Mouse (Mus musculus) midbrain, postnatal 0 days (tissue): ENCODE measurements around the gene Insrr. TPM values are rescaled to one million over a fixed set of nuclear protein-coding genes. Genes with fewer than 3 reads are reported as not detected.

ENCODE experiments used
- ATAC-seq: fragments of 200-750 bp; cut with Nextera tagmentation; 2 replicates; pipeline ENCODE4 v1.8.0; 2017; ENCODE audit warnings: moderate number of reproducible peaks, mild to moderate bottlenecking, moderate TSS enrichment, moderate library complexity; ENCODE audit not compliant: low FRiP score
- DNase-seq: peaks from one replicate; pipeline ENCODE4 v3.0.0-alpha.2; 2015; ENCODE audit warnings: low spot score
- H3K27ac ChIP-seq: fragments of 300-500 bp; sonication (generic); 2 replicates; pipeline ENCODE4 v1.5.1; 2014; ENCODE audit warnings: low read depth, mild to moderate bottlenecking, low read length, mixed read lengths
- H3K27me3 ChIP-seq: fragments of 300-500 bp; sonication (generic); 2 replicates; pipeline ENCODE4 v1.6.1; 2014; ENCODE audit warnings: low read length, control low read depth, mixed read lengths; ENCODE audit not compliant: insufficient read depth
- H3K36me3 ChIP-seq: fragments of 300-500 bp; sonication (generic); 2 replicates; pipeline ENCODE4 v1.6.1; 2014; ENCODE audit warnings: low read length, control low read depth, mixed read lengths; ENCODE audit not compliant: insufficient read depth
- H3K4me1 ChIP-seq: fragments of 300-500 bp; sonication (generic); 2 replicates; pipeline ENCODE4 v1.6.1; 2014; ENCODE audit warnings: mild to moderate bottlenecking, control low read depth, antibody characterized with exemption, low read length, mixed read lengths; ENCODE audit not compliant: insufficient read depth
- H3K4me2 ChIP-seq: fragments of 300-500 bp; sonication (generic); 2 replicates; pipeline ENCODE4 v1.6.1; 2014; ENCODE audit warnings: low read depth, mild to moderate bottlenecking, low read length, mixed read lengths; ENCODE audit not compliant: poor library complexity, severe bottlenecking
- H3K4me3 ChIP-seq: fragments of 300-500 bp; sonication (generic); 2 replicates; pipeline ENCODE4 v1.5.1; 2014; ENCODE audit warnings: low read depth, mild to moderate bottlenecking, low read length, moderate library complexity
- H3K9ac ChIP-seq: fragments of 300-500 bp; sonication (generic); replicated peaks from 2 replicates; pipeline ENCODE4 v1.6.1; 2014; ENCODE audit warnings: mild to moderate bottlenecking, low read length, moderate library complexity, mixed read lengths; ENCODE audit not compliant: poor library complexity, severe bottlenecking
- H3K9me3 ChIP-seq: fragments of 300-500 bp; sonication (generic); 2 replicates; pipeline ENCODE4 v1.6.1; 2016; ENCODE audit warnings: low read length, control low read depth
- CTCF ChIP-seq: IDR thresholded peaks from 2 replicates; pipeline ENCODE4 v1.5.1; 2016; ENCODE audit warnings: antibody characterized with exemption, mild to moderate bottlenecking
- WGBS: fragments of 180-500 bp; shearing (Covaris S2); extraction: QIAGEN DNeasy Blood & Tissue Kit; methylation state at CpG from one replicate; pipeline ENCODE4 v1.1.7; 2014; 5-methylcytosine and 5-hydroxymethylcytosine counted together
- polyA plus RNA-seq: library from polyadenylated mRNA; unstranded; fragments of >200 nt; fragmentation: Nextera tagmentation; extraction: Ambion mirVana; gene quantifications from 2 replicates; pipeline ENCODE4 v1.2.1, GENCODE M21; 2015
- total RNA-seq: library from RNA; depleted of rRNA; stranded (reverse); fragments of >200 nt; gene quantifications from 2 replicates; pipeline ENCODE4 v1.2.3, GENCODE M21; 2014

Insrr gene
- total and polyA plus RNA-seq, 2 experiments from 2014 or later: 0.16 to 0.25 TPM

GRCm38 (mm10) chr3:87768844-87769243 is 27.9 kb upstream of the Insrr start:
- 3% methylated on average over 35 of the region's 37 CpGs for WGBS
- Histone ChIP-seq H3K9ac (no peak overlapping the region), H3K9me3 (no peaks in the 10 kb centered on the region), H3K4me3 (peak overlapping the region; percentile 28), H3K4me2 (peak overlapping the region; percentile 34), H3K36me3 (no peaks in the 10 kb centered on the region), H3K27ac (no peak overlapping the region), H3K4me1 (no peaks in the 10 kb centered on the region), H3K27me3 (peaks cover 13% of the 10 kb centered on the region)
- peak; percentile 52; the same call in 1 of the 2 replicates for ATAC-seq
- TF ChIP-seq CTCF: peak; percentile 76
- DNase-seq: peak; percentile 41

- ATAC-seq (no peak), DNase-seq (no peak)
- TF ChIP-seq CTCF: no peak
- no peak overlapping the region for H3K4me3 ChIP-seq
- peaks cover 13% of the 10 kb centered on the region for H3K27me3 ChIP-seq
- H3K27ac ChIP-seq: no peak overlapping the region
- H3K9ac ChIP-seq: no peak overlapping the region
- H3K36me3 ChIP-seq: no peaks in the 10 kb centered on the region
- H3K9me3 ChIP-seq: no peaks in the 10 kb centered on the region
- WGBS: 91% methylated on average over 8 of the region's 8 CpGs
- no peak overlapping the region for H3K4me2 ChIP-seq
- no peaks in the 10 kb centered on the region for H3K4me1 ChIP-seq
Measured at GRCm38 (mm10) chr3:87769506-87769905, 27.2 kb upstream of the Insrr start.

- ATAC-seq: no peak
- WGBS: 2% methylated on average over 4 of the region's 4 CpGs
Measured at GRCm38 (mm10) chr3:87770280-87770679, 26.5 kb upstream of the Insrr start.

GRCm38 (mm10) chr3:87771088-87771487 is 25.7 kb upstream of the Insrr start:
- 49% methylated on average over 6 of the region's 6 CpGs for WGBS
- H3K4me1 ChIP-seq: no peaks in the 10 kb centered on the region
- no peaks in the 10 kb centered on the region for H3K9me3 ChIP-seq
- no peak for ATAC-seq
- TF ChIP-seq CTCF: no peak
- no peak overlapping the region for H3K4me2 ChIP-seq
- no peak for DNase-seq
- H3K36me3 ChIP-seq: no peaks in the 10 kb centered on the region
- no peak overlapping the region for H3K9ac ChIP-seq
- no peak overlapping the region for H3K27ac ChIP-seq
- H3K27me3 ChIP-seq: peaks cover 13% of the 10 kb centered on the region
- no peak overlapping the region for H3K4me3 ChIP-seq

More at GRCm38 (mm10) chr3:87770280-87770679, 26.5 kb upstream of the Insrr start:
- H3K36me3 ChIP-seq: no peaks in the 10 kb centered on the region
- H3K4me1 ChIP-seq: no peaks in the 10 kb centered on the region
- no peak overlapping the region for H3K4me2 ChIP-seq
- H3K27ac ChIP-seq: no peak overlapping the region
- H3K9ac ChIP-seq: no peak overlapping the region
- peak; percentile 95 for TF ChIP-seq CTCF
- no peaks in the 10 kb centered on the region for H3K9me3 ChIP-seq
- peaks cover 13% of the 10 kb centered on the region for H3K27me3 ChIP-seq
- DNase-seq: peak; percentile 71
- H3K4me3 ChIP-seq: no peak overlapping the region

- ATAC-seq (0 out of 2 replicates have a peak, but pooled peaks have one; percentile 15), DNase-seq (peak; percentile 36)
- Histone ChIP-seq H3K36me3 (no peaks in the 10 kb centered on the region), H3K27me3 (no peaks in the 10 kb centered on the region), H3K9ac (no peak overlapping the region), H3K4me3 (no peak overlapping the region), H3K27ac (no peak overlapping the region), H3K9me3 (no peaks in the 10 kb centered on the region), H3K4me1 (no peaks in the 10 kb centered on the region), H3K4me2 (peak overlapping the region; percentile 29; the same call in 1 of the 2 replicates)
- TF ChIP-seq CTCF: no peak
- 48% methylated on average over 23 of the region's 23 CpGs for WGBS
Measured at GRCm38 (mm10) chr3:87778283-87778682, 18.5 kb upstream of the Insrr start.

GRCm38 (mm10) chr3:87779086-87779485 is 17.7 kb upstream of the Insrr start:
- no peak overlapping the region for H3K9ac ChIP-seq
- WGBS: 26% methylated on average over 2 of the region's 2 CpGs
- TF ChIP-seq CTCF: no peak

More at GRCm38 (mm10) chr3:87779086-87779485, 17.7 kb upstream of the Insrr start:
- Histone ChIP-seq H3K27ac (no peak overlapping the region), H3K4me2 (no peak overlapping the region), H3K9me3 (no peaks in the 10 kb centered on the region), H3K4me1 (no peaks in the 10 kb centered on the region), H3K4me3 (no peak overlapping the region), H3K36me3 (no peaks in the 10 kb centered on the region), H3K27me3 (no peaks in the 10 kb centered on the region)
- no peak for DNase-seq
- no peak for ATAC-seq
